In genomic region chr1:138587812-138588211, GRCm38 (mm10) we compare ENCODE assay signal across 32 mouse cellular contexts. TPM values are rescaled to one million over a fixed set of nuclear protein-coding genes. Genes with fewer than 3 reads are reported as not detected.
DNase-seq lines count a peak whose midpoint lies in the region; ATAC-seq and TF ChIP-seq lines count a peak whose summit lies in the region.
"Had no signal": no experiment of that assay in that cellular context is flagged by ENCODE, and none has a peak within 500 bp of the region (broad histone marks: within the 10 kb centered on the region; RNA-seq: fewer than 3 reads in every experiment).

No protein-coding gene starts in this region.

- DNase-seq in heart, adult 11 months, result peak; percentile 45
- DNase-seq in heart, adult 18-20 months, result no peak
- DNase-seq in CD4-positive, CD25-positive, alpha-beta regulatory T cell, adult 2 months (ENCODE audit: low read depth, low spot score), result peak; percentile 43
- DNase-seq in T-cell, adult 2 months (ENCODE audit: low spot score), result peak; percentile 38
- no peak for DNase-seq in lung, postnatal 4 days
- DNase-seq in forebrain, embryonic 14.5 days (ENCODE audit: low spot score), result no peak
- no peak for DNase-seq in hindbrain, embryonic 14.5 days (ENCODE audit: low spot score)
- DNase-seq: adrenal gland, postnatal 25 days; cerebellum, adult 11-12 months; cerebellum, adult 9-11 months; embryo, embryonic 11 days; kidney, adult 9 months; kidney, postnatal 10 days; layer of hippocampus, adult 9-11 months; lung, adult 2 months; lung, postnatal 10 days; retina, postnatal 1 day; right cerebral cortex, postnatal 14 days; thymus, adult 2 months; thymus, postnatal 4 days had no signal

- ATAC-seq in forebrain, embryonic 14.5 days, result no peak
- ATAC-seq in hindbrain, embryonic 14.5 days (ENCODE audit: low FRiP score), result no peak
- ATAC-seq: hindbrain, postnatal 0 days; intestine, postnatal 0 days; midbrain, embryonic 16.5 days; Patski had no signal

- H3K4me3 ChIP-seq in myocyte, result no peak overlapping the region
- H3K4me3 ChIP-seq in forebrain, embryonic 14.5 days (ENCODE audit: low read depth, low read length), result no peak overlapping the region
- no peak overlapping the region for H3K4me3 ChIP-seq in hindbrain, embryonic 14.5 days (replicated peaks; ENCODE audit: low read length)
- H3K4me3 ChIP-seq: embryonic facial prominence, embryonic 12.5 days; forebrain, embryonic 10.5 days; heart, embryonic 10.5 days; heart, embryonic 15.5 days; limb, embryonic 12.5 days had no signal

- no peaks in the 10 kb centered on the region for H3K9me3 ChIP-seq in forebrain, embryonic 14.5 days (replicated peaks; ENCODE audit: control insufficient read depth, low read length)
- H3K9me3 ChIP-seq in hindbrain, embryonic 14.5 days (ENCODE audit: control insufficient read depth, low read length), result no peaks in the 10 kb centered on the region
- H3K9me3 ChIP-seq: embryonic facial prominence, embryonic 12.5 days; forebrain, embryonic 10.5 days; heart, embryonic 10.5 days; heart, embryonic 15.5 days; limb, embryonic 12.5 days had no signal

- peaks cover 41% of the 10 kb centered on the region for H3K79me2 ChIP-seq in myocyte (ENCODE audit: control insufficient read depth, insufficient read depth)

- H3K27ac ChIP-seq in forebrain, embryonic 14.5 days (ENCODE audit: low read depth, low read length), result no peak overlapping the region
- no peak overlapping the region for H3K27ac ChIP-seq in hindbrain, embryonic 14.5 days
- H3K27ac ChIP-seq: embryonic facial prominence, embryonic 12.5 days; forebrain, embryonic 10.5 days; heart, embryonic 10.5 days; heart, embryonic 15.5 days; hindbrain, postnatal 0 days; limb, embryonic 12.5 days had no signal

- no peak overlapping the region for H3K4me2 ChIP-seq in myocyte (ENCODE audit: low read depth)
- no peak overlapping the region for H3K4me2 ChIP-seq in forebrain, embryonic 14.5 days (ENCODE audit: low read length)
- no peak overlapping the region for H3K4me2 ChIP-seq in hindbrain, embryonic 14.5 days (replicated peaks)
- H3K4me2 ChIP-seq: embryonic facial prominence, embryonic 12.5 days; heart, embryonic 15.5 days; limb, embryonic 12.5 days; midbrain, embryonic 11.5 days had no signal

- no peak overlapping the region for H3K9ac ChIP-seq in forebrain, embryonic 14.5 days (ENCODE audit: low read length)
- no peak overlapping the region for H3K9ac ChIP-seq in hindbrain, embryonic 14.5 days
- H3K9ac ChIP-seq: embryonic facial prominence, embryonic 12.5 days; heart, embryonic 15.5 days; limb, embryonic 12.5 days had no signal

- H3K4me1 ChIP-seq in forebrain, embryonic 14.5 days (ENCODE audit: control insufficient read depth, insufficient read depth, low read length), result peaks cover 3% of the 10 kb centered on the region; the same call in 1 of the 2 replicates
- no peaks in the 10 kb centered on the region for H3K4me1 ChIP-seq in hindbrain, embryonic 14.5 days (replicated peaks; ENCODE audit: control insufficient read depth, insufficient read depth, low read length)
- H3K4me1 ChIP-seq: embryonic facial prominence, embryonic 12.5 days had no signal

- H3K27me3 ChIP-seq in myocyte (ENCODE audit: control insufficient read depth, insufficient read depth, insufficient read length), result no peaks in the 10 kb centered on the region
- H3K27me3 ChIP-seq in forebrain, embryonic 14.5 days (replicated peaks; ENCODE audit: control insufficient read depth, insufficient read depth, low read length), result no peaks in the 10 kb centered on the region
- H3K27me3 ChIP-seq in hindbrain, embryonic 14.5 days (ENCODE audit: control insufficient read depth, insufficient read depth, low read length), result no peaks in the 10 kb centered on the region
- H3K27me3 ChIP-seq: CH12.LX; embryonic facial prominence, embryonic 12.5 days; heart, embryonic 15.5 days; limb, embryonic 12.5 days; Patski had no signal

- no peak overlapping the region for H3ac ChIP-seq in myocyte (ENCODE audit: control insufficient read depth, insufficient read length)

- WGBS in forebrain, embryonic 14.5 days, result 25% methylated on average over 3 of the region's 3 CpGs
- 61% methylated on average over 3 of the region's 3 CpGs for WGBS in hindbrain, embryonic 14.5 days

- no peak for TF ChIP-seq POLR2A in myocyte (IDR thresholded peaks at IDR 0.05; ENCODE audit: insufficient read length, low read depth)

- H3K36me3 ChIP-seq in myocyte (ENCODE audit: control insufficient read depth, insufficient read depth), result peaks cover 3% of the 10 kb centered on the region
- H3K36me3 ChIP-seq in forebrain, embryonic 14.5 days (ENCODE audit: control insufficient read depth, insufficient read depth, low read length), result no peaks in the 10 kb centered on the region
- no peaks in the 10 kb centered on the region for H3K36me3 ChIP-seq in hindbrain, embryonic 14.5 days (replicated peaks; ENCODE audit: control insufficient read depth, insufficient read depth)
- H3K36me3 ChIP-seq: heart, embryonic 15.5 days had no signal

TF ChIP-seq in myocyte, 11 proteins besides CTCF, POLR2A, EP300 and RAD21:
- TF ChIP-seq REST (IDR thresholded peaks at IDR 0.05; ENCODE audit: insufficient read depth, insufficient read length), result no peak
- TF ChIP-seq SRF (IDR thresholded peaks at IDR 0.05; ENCODE audit: control insufficient read depth, insufficient read length, low read depth), result no peak
- no peak for TF ChIP-seq E2F4 (IDR thresholded peaks at IDR 0.05; ENCODE audit: insufficient read depth)
- peak in 1 of 3 experiments; percentile 51 for TF ChIP-seq MYOG (IDR thresholded peaks at IDR 0.05; ENCODE audit: control insufficient read depth in 1 of 3, insufficient read depth in 1 of 3, insufficient read length in 2 of 3, low read depth in 2 of 3)
- TF ChIP-seq MAX (IDR thresholded peaks at IDR 0.05; ENCODE audit: low read depth), result no peak
- no peak for TF ChIP-seq USF1 (IDR thresholded peaks at IDR 0.05; ENCODE audit: low read depth)
- peak in 2 of 3 experiments; percentile 30 to 85 for TF ChIP-seq MYOD1 (IDR thresholded peaks at IDR 0.05; ENCODE audit: control insufficient read depth in 1 of 3, insufficient read length in 2 of 3, low read depth in 2 of 3)
- TF ChIP-seq TCF12 (IDR thresholded peaks at IDR 0.05; ENCODE audit: insufficient read depth, poor library complexity, severe bottlenecking), result no peak
- no peak for TF ChIP-seq CEBPB (IDR thresholded peaks at IDR 0.05; ENCODE audit: insufficient read depth, poor library complexity, severe bottlenecking)

RNA-seq across cellular contexts. Expression of gene Nek7, which starts 32.1 kb away (rescaled TPM):
- 10 to 100 TPM; 76.8 to 80.9 TPM for total RNA-seq in heart, adult 18-20 months (2021)
- polyA plus RNA-seq in myocyte (2012; fragmentation: generic; extraction: Trizol), result 14.6 TPM
- 12.9 and 13.6 TPM in 2 replicates for polyA plus RNA-seq in forebrain, embryonic 14.5 days (2014; fragmentation: Nextera tagmentation; extraction: Ambion mirVana)
- 12.4 and 14.9 TPM in 2 replicates for polyA plus RNA-seq in hindbrain, embryonic 14.5 days (2014; fragmentation: Nextera tagmentation; extraction: Ambion mirVana)

Comparison
In these comparisons a context has a peak if more than half of its experiments do, and no peak if none do; other contexts are left out.
1. DNase-seq: peak in heart, adult 11 months (single experiment), CD4-positive, CD25-positive, alpha-beta regulatory T cell, adult 2 months (single experiment) and T-cell, adult 2 months (single experiment); none in heart, adult 18-20 months (0 of 2), lung, postnatal 4 days (0 of 2), forebrain, embryonic 14.5 days (single experiment) and hindbrain, embryonic 14.5 days (single experiment).